Mouse (Mus musculus): ENCODE results near the gene Lingo1.

The Lingo1 gene

GRCm38 (mm10) chr9:56776881-56777801, 19.1 kb downstream of the Lingo1 start:
- DNase-seq (ENCODE audit: inconsistent age in 2 of 2, low spot score in 1 of 2), result no peak

- no peak for DNase-seq (ENCODE audit: inconsistent age in 2 of 2, low spot score in 1 of 2)
Measured at GRCm38 (mm10) chr9:56775161-56775934, 20.9 kb downstream of the Lingo1 start.

- DNase-seq (ENCODE audit: inconsistent age in 2 of 2, low spot score in 1 of 2), result peak; percentile 35 to 73
Measured at GRCm38 (mm10) chr9:56774231-56774630, 22.0 kb downstream of the Lingo1 start.

GRCm38 (mm10) chr9:56773666-56774065, 22.6 kb downstream of the Lingo1 start:
- no peak for DNase-seq (ENCODE audit: inconsistent age in 2 of 2, low spot score in 1 of 2)

- DNase-seq (ENCODE audit: inconsistent age in 2 of 2, low spot score in 1 of 2), result no peak
Measured at GRCm38 (mm10) chr9:56767653-56768136, 28.6 kb downstream of the Lingo1 start.

GRCm38 (mm10) chr9:56766629-56767357, 29.5 kb downstream of the Lingo1 start:
- no peak for DNase-seq (ENCODE audit: inconsistent age in 2 of 2, low spot score in 1 of 2)

GRCm38 (mm10) chr9:56762106-56762562, 34.1 kb downstream of the Lingo1 start:
- no peak for DNase-seq (ENCODE audit: inconsistent age in 2 of 2, low spot score in 1 of 2)

GRCm38 (mm10) chr9:56757791-56758190, 38.5 kb downstream of the Lingo1 start:
- no peak for DNase-seq (ENCODE audit: inconsistent age in 2 of 2, low spot score in 1 of 2)

GRCm38 (mm10) chr9:56755119-56755518, 41.1 kb downstream of the Lingo1 start:
- no peak for DNase-seq (ENCODE audit: inconsistent age in 2 of 2, low spot score in 1 of 2)

GRCm38 (mm10) chr9:56753386-56753785, 42.9 kb downstream of the Lingo1 start:
- DNase-seq (ENCODE audit: inconsistent age in 2 of 2, low spot score in 1 of 2), result no peak

- DNase-seq (ENCODE audit: inconsistent age in 2 of 2, low spot score in 1 of 2), result no peak
Measured at GRCm38 (mm10) chr9:56748056-56748455, 48.2 kb downstream of the Lingo1 start.

- no peak for DNase-seq (ENCODE audit: inconsistent age in 2 of 2, low spot score in 1 of 2)
Measured at GRCm38 (mm10) chr9:56746926-56747294, 49.4 kb downstream of the Lingo1 start.

GRCm38 (mm10) chr9:56746195-56746925, 49.9 kb downstream of the Lingo1 start:
- no peak for DNase-seq (ENCODE audit: inconsistent age in 2 of 2, low spot score in 1 of 2)

- peak in 1 of 2 experiments; percentile 47 for DNase-seq (ENCODE audit: inconsistent age in 2 of 2, low spot score in 1 of 2)
Measured at GRCm38 (mm10) chr9:56744369-56744768, 51.9 kb downstream of the Lingo1 start.

- DNase-seq (ENCODE audit: inconsistent age in 2 of 2, low spot score in 1 of 2), result no peak
Measured at GRCm38 (mm10) chr9:56739181-56739737, 57.0 kb downstream of the Lingo1 start.

GRCm38 (mm10) chr9:56738261-56739171, 57.8 kb downstream of the Lingo1 start:
- DNase-seq (ENCODE audit: inconsistent age in 2 of 2, low spot score in 1 of 2), result peak; percentile 25 to 65

GRCm38 (mm10) chr9:56734398-56734797, 61.9 kb downstream of the Lingo1 start:
- DNase-seq (ENCODE audit: inconsistent age in 2 of 2, low spot score in 1 of 2), result no peak

GRCm38 (mm10) chr9:56730997-56731396, 65.3 kb downstream of the Lingo1 start:
- DNase-seq (ENCODE audit: inconsistent age in 2 of 2, low spot score in 1 of 2), result no peak

- no peak for DNase-seq (ENCODE audit: inconsistent age in 2 of 2, low spot score in 1 of 2)
Measured at GRCm38 (mm10) chr9:56729145-56729544, 67.1 kb downstream of the Lingo1 start.
